Mouse (Mus musculus) cerebellum, postnatal 14 days (tissue): Measurements from ENCODE around the gene Tmem189.
A peak's percentile ranks its signal among the peaks of the same experiment; 100 is the strongest.

ENCODE experiments used
- DNase-seq, 2 experiments: peaks; one replicate each; pipeline ENCODE4 v3.0.0; 2021; ENCODE audit warnings: mixed read lengths in 2 of 2

Tmem189 gene

DNA sequence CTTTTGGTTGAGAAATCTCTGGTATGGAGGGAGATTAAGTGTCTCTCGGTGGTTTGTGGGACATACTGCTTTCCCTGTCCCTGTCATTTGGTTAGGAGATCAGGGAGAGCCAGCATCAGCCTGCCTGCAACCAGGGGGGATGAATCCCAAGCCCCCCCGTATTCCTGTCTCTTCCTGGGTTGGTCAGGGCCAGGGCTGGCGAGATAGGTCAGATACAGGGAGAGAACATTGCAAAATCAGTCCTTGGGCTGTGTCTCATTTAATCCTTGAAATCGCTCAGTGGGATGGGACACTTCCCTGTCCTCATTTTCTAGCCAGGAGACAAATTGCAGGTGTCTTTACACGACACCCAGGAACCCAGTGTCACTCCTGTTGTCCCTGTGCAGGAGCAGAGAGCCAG, 10.4 kb upstream of the Tmem189 start:
- DNase-seq = no peak

DNA sequence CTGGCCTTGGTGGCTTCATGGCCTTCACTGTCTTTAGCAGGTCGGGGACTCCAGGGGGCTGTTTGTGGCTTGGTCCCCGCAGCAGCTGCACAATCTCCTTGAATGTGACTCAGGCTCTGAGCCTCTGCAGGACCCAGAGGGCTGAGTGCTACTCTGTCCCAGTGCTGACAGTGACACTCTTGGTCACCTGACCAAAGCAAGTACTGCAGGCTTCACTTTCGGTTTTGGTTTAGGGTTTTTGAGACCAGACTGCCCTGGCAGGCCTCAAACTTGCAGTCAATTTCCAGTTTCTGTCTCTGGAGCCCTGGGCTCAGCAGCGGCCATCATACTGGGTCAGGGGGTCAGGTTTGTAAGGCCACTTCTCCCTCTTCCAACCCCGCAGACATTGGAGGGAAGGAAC, 8.3 kb upstream of the Tmem189 start:
- no peak for DNase-seq

DNA sequence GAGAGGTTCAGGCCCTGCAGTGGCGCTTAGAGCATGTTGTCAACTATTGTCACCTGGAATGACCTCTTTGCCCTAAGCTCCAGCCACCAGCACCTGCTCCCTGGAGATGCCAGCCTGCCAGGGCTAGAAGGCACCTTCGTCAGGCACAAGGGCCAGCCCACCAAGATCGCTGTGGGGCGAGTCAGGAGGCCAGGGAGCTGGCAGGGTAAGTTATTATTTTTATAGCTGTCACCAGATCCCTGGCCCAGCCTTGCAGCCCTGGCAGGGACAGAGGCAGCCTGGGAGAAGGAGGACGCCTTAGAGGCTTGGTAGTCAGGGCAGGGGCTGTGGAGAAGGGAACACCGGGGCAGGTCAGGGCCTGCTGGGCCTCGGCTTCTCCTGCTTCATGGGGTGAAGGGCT, 6.5 kb upstream of the Tmem189 start:
- no peak for DNase-seq

DNA sequence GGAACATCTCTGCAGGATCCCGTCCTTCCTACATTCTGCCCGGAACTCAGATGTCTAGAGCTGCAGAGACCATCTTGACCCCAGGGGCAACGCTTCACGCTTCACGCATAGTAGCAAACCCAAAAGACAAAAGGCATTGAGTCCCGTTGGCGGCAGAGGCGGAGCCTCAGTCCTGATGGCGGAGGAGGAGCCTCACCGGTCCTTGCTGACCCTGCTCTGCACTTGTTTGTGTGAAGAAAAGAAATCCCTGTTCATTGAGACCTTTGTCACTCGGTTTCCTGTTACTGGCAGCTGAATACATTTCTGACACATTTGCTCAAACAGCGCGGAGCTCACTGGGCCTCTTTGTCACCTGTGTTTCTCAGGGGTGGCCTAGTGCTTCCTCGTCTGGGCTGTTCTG, 5.9 kb upstream of the Tmem189 start:
- DNase-seq = no peak

DNA sequence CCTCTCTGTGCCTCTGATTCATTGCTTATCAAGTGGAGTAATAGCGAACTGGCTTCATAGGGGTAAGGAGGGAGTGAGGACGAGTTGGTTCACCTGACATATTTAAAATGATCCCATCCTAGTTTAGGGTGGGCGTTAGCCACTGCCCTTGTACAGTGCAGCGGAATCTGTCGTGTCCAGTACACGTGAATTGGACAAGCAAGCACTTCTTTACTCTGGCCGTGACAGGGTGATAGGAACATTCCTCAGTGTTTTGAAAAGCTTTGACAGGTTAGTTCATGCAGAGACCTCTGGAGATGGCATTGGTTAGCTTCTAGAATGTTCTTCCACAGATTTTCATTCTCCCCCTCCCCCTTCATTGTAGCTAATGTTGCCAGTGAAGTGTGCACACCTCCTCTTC, 5.3 kb upstream of the Tmem189 start:
- no peak for DNase-seq

DNA sequence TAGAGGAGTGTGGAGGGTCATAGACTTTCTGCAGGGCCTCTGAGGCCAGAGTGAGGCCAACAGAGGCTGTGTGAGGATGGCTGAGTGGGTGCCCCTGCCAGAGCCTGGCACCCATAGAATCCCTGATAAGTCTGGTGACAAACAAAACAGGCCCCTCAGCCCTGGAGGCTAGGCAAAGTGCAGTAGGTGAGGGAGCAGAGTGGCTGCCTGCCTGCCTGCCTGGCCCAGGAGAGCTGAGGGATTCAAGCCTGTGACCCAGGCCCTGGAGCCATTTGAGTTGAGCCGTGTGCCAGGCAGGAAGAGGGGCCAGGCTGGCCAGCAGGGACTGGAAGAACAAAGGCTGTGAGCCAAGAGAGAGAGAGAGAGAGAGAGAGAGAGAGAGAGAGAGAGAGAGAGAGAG, 4.6 kb upstream of the Tmem189 start:
- peak; percentile 25 to 36 for DNase-seq

DNA sequence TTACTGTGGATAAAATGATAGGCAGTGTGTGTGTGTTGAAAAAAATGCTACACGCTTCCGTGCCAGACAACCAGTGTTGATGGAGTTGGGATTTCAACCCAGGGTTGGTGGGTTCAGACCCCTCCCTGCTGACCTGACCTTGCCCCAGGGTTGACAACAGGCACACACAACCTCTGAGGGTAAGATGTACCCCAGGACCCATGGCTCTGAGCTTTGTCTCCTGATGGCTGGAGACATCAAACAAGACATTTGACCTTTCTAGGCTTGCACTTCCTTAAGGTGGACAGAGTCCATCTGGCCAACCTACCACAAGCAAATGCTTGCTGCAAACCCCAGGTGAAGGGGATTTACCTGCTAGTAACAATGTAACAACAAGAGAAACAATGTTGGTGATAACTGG, 3.9 kb upstream of the Tmem189 start:
- no peak for DNase-seq

DNA sequence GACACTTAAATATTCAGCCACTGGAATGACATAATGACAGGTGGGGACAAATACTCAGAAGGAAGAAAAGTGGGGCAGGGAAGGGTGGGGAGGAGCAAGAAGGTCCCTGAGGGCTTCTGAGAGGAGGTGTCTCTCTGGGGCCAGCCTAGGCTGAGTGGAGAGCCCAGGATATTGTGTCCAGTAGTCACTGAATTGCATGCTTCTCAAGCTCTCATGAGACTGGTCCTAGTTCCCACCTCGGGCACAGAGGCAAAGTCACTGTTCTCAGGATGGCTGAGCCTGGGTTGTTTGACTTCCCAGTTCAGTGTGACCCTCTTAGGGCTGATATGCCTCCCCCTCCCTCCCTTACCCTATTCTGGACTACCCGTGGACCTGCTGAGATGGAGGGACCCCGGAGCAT, 3.2 kb upstream of the Tmem189 start:
- DNase-seq = no peak

DNA sequence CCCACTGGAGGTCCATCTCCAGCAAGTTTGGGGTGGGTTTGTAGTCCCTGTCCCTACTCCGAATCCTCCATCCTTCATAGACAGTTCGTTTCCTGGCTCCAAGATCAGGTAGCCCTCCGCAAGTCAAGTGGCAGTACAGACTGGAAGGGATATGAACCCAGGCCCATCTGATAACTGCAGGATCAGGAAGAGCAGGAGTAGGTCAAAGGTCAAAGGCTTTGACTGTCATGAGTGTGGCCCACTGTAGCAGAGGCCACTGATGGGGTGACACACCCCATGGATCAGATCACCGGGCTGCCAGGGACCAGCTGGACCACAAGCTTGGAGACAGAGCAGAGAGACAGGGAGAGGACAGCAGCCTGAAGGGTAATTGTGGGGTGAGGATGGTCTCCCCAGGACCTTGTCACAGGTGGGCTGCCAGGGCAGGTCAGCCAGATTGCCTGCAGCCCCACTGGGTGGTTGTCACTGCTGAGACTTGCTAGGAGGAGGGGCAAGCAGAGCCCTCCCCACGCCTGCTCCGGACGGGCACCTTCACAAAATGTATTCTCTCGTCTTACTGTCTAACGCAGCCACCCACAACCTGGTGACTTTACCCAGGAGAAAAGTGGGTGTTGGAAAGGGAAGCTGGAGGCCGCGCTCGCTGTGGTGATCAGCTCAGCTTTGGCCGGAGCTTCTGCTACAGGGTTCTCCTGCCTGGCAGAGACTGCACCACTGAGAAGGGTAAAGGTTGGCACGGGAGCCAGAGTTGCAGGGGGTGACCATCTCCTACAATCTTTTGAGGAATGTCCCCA, 2.4 kb upstream of the Tmem189 start:
- no peak for DNase-seq

DNA sequence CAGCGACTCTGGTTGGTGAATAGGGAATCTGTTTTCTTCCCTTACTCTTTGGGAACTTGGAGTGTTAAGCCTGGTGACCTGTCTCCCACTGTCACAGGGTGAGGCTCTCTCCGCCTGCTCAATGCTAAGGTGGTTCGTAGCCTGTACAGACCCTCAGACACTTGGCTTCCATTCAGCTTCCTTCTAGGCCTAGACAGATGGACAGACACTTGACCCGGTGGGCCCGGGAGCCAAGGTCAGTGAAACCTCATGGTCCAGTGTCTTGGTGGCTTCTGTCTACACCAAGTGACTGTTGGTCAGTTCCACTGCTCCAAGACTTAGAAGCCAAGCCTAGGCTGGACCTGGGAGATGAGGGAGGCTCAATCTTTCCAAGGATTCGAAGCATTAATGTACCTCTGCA, 1.8 kb upstream of the Tmem189 start:
- DNase-seq = no peak

DNA sequence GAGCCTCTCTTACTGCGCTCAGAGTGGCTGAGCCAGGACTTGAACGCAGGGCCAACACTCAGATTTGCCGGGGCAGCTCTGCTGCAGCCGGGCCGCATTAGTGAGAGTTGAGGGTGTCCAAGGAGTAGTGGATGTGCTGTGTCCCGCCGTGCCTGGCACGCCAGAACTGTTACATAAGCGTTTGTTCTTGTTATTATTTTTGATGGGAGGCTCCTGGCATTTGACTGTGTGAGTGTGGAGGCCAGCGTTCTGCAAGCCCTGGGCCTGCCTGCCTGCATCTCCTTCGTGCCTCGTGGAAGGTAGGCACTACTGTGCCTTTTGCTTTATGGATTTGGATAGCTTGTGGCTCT, 1.3 kb upstream of the Tmem189 start:
- DNase-seq = peak in 1 of 2 experiments; percentile 19

DNA sequence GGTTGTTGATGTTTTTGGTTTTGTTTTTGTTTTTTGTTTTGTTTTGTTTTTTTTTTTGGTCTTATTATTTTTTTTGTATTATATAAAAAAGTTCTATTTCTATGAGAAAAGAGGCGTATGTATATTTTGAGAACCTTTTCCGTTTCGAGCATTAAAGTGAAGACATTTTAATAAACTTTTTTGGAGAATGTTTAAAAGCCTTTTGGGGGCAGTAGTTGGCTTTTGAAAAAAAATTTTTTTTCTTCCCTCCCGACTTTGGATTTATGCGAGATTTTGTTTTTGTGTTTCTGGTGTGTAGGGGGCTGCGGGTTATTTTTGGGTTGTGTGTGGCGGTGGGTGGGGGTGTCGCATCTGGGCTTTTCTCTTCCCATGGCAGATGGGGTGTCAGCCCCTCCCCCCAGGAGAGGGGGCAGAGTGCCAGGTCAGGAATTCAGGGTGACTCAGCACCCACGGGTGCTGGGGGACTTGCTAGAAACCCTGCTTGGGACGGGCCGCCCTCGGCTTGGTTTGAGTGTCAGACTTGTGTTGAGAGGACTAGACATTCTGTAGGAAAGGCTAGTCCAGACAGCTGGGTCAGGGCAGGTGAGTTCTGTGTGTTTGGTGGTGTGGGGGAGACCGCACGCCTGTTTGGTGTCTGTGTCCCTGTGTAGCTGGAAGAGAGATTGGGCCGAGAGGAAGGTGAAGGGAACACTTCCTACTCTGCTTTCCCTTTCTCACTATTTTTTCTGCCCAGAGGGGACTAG, 768 bp upstream of the Tmem189 start:
- peak; percentile 36 to 56 for DNase-seq

DNA sequence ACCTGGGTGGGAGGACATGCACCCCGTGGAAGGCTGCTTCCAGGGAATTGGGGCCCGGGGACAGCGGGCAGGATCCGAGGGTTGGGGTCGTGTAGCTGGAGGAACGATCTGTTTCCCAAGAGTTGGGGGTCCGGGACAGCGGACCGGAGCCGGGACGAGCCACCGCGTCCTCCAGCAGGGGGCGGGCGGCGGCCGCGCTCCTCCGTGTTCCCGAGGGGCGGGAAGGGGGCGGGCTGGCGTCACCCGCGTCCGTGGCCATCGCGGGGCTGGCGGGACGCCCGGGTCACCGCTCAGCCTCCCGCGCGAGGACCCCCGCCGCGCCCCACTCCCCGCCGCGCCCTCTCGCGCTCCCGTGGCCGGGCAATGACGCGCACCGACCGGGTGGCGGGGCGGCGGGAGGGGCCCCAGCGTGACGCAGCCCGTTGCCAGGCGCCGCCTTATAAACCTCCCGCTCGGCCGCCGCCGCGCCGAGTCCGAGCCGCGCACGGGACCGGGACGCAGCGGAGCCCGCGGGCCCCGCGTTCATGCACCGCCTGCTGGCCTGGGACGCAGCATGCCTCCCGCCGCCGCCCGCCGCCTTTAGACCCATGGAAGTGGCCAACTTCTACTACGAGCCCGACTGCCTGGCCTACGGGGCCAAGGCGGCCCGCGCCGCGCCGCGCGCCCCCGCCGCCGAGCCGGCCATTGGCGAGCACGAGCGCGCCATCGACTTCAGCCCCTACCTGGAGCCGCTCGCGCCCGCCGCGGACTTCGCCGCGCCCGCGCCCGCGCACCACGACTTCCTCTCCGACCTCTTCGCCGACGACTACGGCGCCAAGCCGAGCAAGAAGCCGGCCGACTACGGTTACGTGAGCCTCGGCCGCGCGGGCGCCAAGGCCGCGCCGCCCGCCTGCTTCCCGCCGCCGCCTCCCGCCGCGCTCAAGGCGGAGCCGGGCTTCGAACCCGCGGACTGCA, 847 bp downstream of the Tmem189 start, which contains the start of gene Cebpb:
Cebpb (plus strand) TSS at position 418 of the 954 bp plus-strand sequence.
- DNase-seq = peak; percentile 69 to 77

DNA sequence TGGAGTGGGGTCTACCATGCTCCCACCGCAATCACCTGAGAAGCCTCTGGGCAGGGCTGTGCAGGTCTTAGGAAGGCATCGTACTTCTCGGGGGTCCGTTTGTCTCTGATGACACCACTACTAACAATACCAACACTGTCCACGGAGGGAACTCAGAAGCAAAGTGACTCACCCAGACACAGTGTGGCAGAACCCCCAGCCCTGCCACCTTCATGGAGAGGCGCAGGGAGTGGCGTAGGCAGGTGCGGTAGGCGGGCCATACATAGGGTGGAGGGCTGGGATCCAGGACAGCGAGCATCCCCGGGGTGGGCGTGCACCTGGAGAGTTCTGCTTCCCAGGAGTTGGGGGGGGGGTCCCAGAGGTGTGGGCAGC, 1.5 kb downstream of the Tmem189 start:
- peak in 1 of 2 experiments; percentile 42 for DNase-seq

DNA sequence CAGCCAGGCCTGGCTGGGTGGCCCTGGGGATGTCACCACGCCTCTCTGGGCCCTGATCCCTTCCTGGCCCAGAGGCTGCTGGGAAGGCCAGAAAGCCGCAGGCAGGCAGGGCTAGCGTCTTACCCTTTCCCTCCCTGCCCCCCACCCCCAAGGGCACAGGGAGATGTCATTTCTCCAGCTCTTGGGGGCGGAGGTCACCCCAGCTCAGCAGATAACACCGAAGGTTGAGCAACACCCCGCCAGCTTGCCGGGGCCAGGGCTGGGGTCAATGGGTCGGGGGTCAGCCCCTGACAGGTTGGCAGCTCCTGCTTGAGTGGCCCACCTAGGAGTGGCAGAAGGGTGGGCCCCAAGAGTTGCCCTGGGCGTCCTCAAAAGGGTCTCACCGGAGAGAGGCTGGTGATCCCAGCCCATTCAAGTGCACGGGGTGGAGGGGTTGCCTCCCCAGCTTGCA, 1.9 kb downstream of the Tmem189 start:
- DNase-seq = no peak

DNA sequence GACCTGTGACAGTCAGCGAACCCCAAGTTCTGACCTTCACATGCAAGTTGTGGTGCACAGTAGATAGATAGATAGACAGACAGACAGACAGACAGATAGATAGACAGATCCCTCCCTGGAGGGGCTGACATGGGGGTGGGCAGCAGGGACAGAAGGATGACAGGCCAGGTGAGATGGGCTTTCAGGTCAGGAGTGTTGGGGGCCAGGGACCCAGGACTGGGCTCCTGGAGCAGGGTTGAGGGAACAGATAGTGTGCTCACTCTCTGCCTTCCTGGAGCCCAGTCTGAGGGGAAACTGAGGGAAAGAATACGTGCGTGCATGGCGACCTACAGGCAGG, 2.4 kb downstream of the Tmem189 start:
- no peak for DNase-seq

DNA sequence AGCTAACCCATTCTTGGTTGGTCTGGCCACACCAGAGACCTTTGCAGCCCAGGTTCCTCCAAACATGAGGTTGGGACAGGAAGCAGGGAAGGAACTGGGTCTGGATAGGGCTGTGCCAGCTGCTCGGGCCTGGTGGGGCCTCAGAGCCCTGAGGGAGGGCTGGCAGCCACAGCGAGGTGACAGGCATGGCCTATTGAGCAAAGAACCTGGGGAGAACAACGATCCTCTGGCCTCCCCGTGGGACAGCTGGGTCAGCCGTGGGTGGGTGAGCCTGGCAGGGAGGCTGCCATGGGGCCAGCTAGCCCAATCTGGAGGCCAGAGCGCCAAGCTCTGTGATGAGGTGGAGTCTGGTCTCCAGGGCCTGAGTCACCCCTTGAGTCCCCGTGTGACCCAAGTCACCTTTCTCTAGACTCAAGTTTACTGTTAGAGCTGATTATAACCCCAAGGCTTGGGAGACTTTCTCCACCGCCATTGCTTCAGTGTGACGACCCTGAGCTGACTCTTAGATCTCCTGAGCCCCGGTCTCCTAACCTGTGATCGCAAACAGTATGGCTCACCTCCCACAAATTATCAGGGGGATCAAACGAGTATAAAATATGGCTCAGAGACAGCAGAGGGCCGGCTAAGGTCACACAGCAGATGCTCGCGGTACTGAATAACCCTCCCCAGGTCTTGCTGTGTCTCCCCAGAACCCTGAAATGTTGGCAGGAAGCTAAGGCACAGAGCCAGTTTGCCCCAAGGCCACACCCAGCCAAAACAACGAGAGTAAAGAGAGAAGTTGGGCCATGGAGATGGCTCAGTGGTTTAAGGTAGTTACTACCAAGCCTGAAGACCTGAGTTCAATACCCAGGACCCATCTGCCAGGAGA, 3.0 kb downstream of the Tmem189 start:
- no peak for DNase-seq

DNA sequence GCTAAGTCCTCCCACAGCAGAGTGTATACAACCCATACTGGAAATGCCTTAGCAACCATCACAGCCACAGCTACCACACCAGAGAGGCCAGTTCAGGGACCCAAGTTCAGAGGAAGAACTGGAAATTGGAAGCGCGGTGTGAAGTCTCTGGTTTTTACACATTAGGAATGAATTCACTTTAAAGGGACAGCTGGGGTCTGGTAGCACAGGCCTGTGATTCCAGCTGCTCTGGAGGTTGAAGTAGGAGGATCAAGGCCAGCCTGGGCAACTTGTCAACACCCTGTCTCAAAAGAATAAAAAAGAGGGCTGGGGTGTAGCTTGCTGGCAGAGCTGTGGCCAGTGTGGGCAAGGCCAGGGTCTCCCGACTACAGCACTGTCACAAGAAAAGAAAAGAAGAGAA, 3.8 kb downstream of the Tmem189 start:
- no peak for DNase-seq

DNA sequence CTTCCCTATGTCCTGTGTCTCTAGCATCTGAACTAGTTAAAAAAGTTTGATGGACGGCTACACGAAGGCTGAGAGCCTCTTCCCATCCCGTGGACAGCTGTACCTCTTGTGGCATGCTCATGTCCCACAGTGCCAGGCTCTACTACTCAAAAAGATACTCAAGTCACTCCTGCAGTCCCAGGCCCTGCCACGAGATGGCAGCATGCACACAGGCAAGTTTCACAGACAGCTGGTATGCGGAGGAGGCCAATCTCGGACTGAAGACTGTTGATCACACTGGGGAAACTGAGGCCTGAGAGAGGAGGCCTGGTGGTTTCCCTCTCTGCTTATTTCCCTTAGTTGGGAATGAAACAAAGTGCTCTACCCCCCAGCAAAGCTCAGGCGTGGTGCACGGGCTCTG, 4.5 kb downstream of the Tmem189 start:
- peak; percentile 98 for DNase-seq

DNA sequence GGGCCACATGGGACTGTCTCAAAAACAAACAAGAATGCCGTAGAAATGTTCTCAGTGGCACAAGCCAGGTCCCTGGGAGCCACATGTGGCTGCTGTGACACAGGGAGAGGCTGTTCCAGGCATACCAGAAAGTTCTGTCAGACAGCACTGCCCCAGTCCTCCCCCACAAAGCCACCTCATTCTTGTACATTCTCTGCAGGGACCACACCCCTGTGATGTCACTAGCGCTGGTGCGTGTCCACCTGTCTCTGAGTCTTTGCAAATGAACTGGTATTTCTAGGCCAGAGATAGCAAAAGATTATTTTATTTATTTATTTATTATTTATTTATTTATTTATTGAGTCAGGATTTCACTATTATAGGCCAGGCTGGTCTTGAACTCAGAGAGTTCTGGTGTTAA, 5.9 kb downstream of the Tmem189 start:
- no peak for DNase-seq

DNA sequence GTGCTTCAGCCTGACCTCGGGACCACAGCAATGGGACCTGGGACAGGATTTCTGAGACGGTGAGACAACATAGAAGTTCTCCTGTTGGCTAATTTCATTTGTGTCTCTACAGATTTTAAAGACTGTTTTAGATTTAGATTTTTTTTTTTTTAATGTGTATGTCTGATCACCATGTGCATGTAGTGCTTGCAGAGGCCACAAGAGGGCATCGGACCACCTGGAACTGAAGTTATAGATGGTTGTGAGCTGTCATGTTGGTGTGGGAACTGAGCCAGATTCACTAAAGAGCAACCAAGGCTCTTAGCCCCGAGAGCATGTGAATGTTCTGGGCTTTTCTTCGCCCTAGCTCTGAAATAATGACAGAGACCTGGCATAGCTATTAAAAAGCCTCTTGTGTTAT, 9.0 kb downstream of the Tmem189 start:
- peak; percentile 57 to 79 for DNase-seq

DNA sequence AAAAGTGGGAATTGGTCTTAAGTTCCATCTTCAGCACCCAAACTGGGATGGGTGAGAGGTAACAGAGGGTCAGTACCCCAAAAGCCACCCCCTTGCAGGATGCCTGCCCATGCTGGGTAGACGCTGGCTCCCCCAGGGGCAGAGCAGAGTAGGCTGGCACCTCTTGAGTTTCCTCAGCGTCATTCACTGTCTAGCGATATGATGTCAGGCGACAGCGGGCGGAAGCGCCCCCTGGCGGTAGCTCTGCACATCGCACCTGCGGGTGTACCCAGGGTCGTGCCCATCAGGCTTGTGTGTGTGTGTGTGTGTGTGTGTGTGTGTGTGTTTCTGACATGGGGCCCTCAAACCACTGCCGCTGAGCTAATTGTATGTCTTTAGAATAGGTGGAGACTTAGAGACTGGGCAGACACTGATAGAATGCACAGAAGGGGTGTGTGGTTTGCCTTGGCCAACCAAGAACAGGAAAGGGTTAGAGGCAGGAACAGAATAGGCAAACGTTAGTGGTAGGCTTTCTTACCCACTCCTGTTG, 9.7 kb downstream of the Tmem189 start:
- peak; percentile 90 to 95 for DNase-seq
